Mouse (Mus musculus): ENCODE results near the gene Rad51b. TPM values are rescaled to one million over a fixed set of nuclear protein-coding genes. Genes with fewer than 3 reads are reported as not detected.

Rad51b gene
- polyA plus RNA-seq, 1 experiment from 2014 or later, result 7.1 TPM

DNA sequence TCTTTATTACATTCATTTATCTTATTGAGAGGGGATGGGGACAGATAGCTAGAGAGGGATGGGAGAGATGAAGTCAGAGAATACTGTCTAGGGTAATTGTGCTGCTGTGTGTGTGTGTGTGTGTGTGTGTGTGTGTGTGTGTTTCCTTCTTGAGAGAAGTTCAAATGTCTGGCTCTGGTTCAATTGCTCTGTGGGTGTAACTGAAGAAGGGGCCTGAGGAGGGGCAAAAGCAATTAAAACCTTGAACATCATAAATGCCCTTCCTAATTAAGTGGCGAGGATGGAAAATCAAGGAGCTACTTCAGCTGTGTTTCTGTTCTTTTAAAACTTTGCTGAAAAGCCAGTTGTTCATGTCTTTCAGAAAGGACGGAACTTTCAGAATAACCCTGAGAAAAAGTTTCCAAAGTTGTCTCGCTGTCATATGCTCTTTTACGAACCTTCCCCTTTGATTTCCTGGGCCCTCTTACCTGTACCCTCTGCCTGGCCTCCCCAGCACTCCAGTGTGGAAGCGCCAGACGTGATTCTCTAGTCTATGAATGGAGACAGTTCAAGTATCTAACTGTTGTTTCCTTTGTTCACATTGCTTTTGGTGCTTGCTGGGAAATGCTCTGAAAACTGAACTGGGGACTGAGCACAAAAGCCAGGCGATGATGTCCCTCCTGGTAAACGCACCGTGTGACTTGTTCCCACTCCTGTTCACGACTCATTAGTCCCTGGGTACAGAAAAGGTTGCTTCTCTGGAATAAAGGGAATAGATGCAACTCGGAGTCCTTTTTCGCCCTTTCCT, 158.2 kb downstream of the Rad51b start:
- Histone ChIP-seq H3K27ac (peak overlapping the region; percentile 80), H3K27me3 (ENCODE audit: poor library complexity, severe bottlenecking) (no peaks in the 10 kb centered on the region), H3K36me3 (replicated peaks) (no peaks in the 10 kb centered on the region), H3K4me3 (no peak overlapping the region), H3K4me1 (peaks cover 30% of the 10 kb centered on the region), H3K9me3 (no peaks in the 10 kb centered on the region)
- DNase-seq (ENCODE audit: extremely low spot score, low spot score), result no peak
- 50% methylated on average over 12 of the region's 12 CpGs for WGBS

DNA sequence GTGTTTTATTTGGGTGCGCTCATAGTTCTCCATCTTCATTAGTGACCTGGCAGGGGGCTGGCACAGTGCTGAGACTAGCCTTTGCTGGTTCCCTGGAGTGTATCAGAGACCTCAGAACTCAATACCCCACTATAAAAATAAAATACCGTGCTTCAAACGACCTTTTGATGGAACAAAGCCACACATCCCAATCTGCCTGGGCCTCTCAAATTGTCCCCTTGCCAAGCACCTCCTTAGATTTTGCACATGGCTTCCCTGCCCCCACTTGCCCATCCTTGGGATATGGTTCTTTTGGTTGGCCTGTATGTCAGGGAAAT, 158.7 kb downstream of the Rad51b start:
- WGBS, result 45% methylated on average over 3 of the region's 3 CpGs
- peak overlapping the region; percentile 80 for H3K27ac ChIP-seq

DNA sequence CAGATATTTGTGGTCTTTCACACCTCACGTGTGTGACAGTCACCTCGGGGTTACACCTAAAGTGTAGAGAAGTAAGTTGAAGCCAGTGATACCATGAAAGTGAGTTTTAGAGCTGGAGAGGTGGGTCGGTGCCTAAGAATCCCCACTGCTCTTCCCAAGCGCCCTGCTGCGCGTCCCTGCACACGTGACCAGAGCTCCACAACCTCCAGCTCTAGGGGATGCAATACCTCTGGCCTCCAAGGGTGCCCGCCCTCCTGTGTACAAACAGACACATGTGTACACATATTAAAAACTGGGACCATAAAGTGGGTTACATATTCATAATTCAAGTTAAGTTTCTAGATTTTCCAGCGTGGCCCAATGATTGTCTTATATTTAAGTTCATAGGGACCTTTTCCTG, 159.2 kb downstream of the Rad51b start:
- H3K4me1 ChIP-seq, result peaks cover 30% of the 10 kb centered on the region
- peak overlapping the region; percentile 80 for H3K27ac ChIP-seq
- H3K9me3 ChIP-seq, result no peaks in the 10 kb centered on the region
- no peaks in the 10 kb centered on the region for H3K27me3 ChIP-seq (ENCODE audit: poor library complexity, severe bottlenecking)
- H3K4me3 ChIP-seq, result no peak overlapping the region
- no peaks in the 10 kb centered on the region for H3K36me3 ChIP-seq (replicated peaks)
- 89% methylated on average over 9 of the region's 9 CpGs for WGBS
- DNase-seq (ENCODE audit: extremely low spot score, low spot score), result no peak

More for the DNA sequence above, 158.7 kb downstream of the Rad51b start:
- Histone ChIP-seq H3K9me3 (no peaks in the 10 kb centered on the region), H3K27me3 (ENCODE audit: poor library complexity, severe bottlenecking) (no peaks in the 10 kb centered on the region), H3K4me1 (peaks cover 30% of the 10 kb centered on the region), H3K36me3 (replicated peaks) (no peaks in the 10 kb centered on the region), H3K4me3 (no peak overlapping the region)
- DNase-seq (ENCODE audit: extremely low spot score, low spot score), result no peak

DNA sequence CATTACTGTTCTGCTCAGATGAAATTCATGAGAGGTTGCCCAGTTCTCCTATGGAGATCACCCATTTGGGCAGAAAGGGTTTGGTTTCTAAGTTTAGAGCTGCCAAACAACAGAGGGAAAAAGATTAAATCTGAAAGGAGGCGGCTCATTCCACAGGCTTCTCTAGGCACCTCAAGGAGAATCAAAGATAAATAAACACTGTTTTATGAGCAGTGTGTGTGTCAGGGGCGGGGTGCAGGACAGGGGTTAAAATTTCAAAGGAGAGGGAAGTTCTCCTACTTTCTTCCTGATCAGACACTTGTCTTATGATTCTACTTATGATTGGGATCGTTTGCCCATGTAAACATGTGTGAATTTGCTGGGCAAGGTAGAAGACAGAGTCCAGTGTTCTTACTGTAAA, 166.3 kb downstream of the Rad51b start:
- no peak for DNase-seq (ENCODE audit: extremely low spot score, low spot score)
- Histone ChIP-seq H3K27ac (no peak overlapping the region), H3K9me3 (no peaks in the 10 kb centered on the region; the same call in 1 of the 2 replicates), H3K4me3 (no peak overlapping the region), H3K27me3 (ENCODE audit: poor library complexity, severe bottlenecking) (no peaks in the 10 kb centered on the region), H3K36me3 (replicated peaks) (no peaks in the 10 kb centered on the region), H3K4me1 (0 out of 2 replicates have a peak, but pooled peaks cover 6% of the 10 kb centered on the region)
- WGBS, result 88% methylated on average over 3 of the region's 3 CpGs

DNA sequence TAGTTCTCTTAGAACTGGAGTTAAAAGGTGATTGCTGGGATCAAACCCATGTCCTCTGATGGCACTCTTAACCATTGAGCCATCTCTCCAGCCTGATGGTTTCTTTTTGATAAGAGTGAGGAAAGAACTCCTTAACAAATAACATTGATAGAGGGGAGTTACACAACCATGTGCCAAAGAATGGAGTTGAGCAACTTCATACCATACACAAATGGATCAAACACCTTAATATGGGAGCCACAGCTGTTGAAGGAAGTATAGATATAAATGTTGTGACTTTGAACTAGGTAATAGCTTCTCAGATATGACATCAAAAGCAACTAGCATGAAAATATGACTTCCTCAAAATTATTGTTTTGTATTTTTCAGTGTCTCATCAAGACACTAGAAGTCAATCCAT, 173.0 kb downstream of the Rad51b start:
- H3K9me3 ChIP-seq, result no peaks in the 10 kb centered on the region; the same call in 1 of the 2 replicates
- 0 out of 2 replicates have a peak, but pooled peaks cover 6% of the 10 kb centered on the region for H3K4me1 ChIP-seq

DNA sequence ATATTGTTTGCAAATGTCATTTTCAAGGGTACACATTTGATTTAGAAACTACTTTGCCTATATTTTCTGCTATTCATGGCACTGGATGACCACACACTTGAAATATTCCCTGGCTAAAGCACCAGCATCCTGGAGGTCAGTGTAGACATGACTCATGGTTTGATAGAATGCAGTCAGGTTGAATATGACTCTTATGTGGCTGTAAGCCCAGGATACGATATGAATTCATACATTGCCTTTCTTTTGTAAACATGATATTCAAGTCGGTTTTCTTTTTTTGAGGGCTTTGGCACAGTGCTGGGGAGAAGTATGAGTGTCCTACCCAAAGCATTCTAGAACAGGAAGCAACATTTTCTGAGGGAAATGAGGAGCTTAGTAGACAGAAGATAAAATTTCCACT, 174.8 kb downstream of the Rad51b start:
- 89% methylated on average over 2 of the region's 2 CpGs for WGBS
- Histone ChIP-seq H3K4me1 (0 out of 2 replicates have a peak, but pooled peaks cover 8% of the 10 kb centered on the region), H3K36me3 (replicated peaks) (no peaks in the 10 kb centered on the region), H3K9me3 (no peaks in the 10 kb centered on the region; the same call in 1 of the 2 replicates), H3K27ac (no peak overlapping the region), H3K27me3 (ENCODE audit: poor library complexity, severe bottlenecking) (no peaks in the 10 kb centered on the region), H3K4me3 (no peak overlapping the region)
- no peak for DNase-seq (ENCODE audit: extremely low spot score, low spot score)

More for the DNA sequence above, 173.0 kb downstream of the Rad51b start:
- Histone ChIP-seq H3K4me3 (no peak overlapping the region), H3K27me3 (ENCODE audit: poor library complexity, severe bottlenecking) (no peaks in the 10 kb centered on the region), H3K36me3 (replicated peaks) (no peaks in the 10 kb centered on the region), H3K27ac (no peak overlapping the region)
- no peak for DNase-seq (ENCODE audit: extremely low spot score, low spot score)

DNA sequence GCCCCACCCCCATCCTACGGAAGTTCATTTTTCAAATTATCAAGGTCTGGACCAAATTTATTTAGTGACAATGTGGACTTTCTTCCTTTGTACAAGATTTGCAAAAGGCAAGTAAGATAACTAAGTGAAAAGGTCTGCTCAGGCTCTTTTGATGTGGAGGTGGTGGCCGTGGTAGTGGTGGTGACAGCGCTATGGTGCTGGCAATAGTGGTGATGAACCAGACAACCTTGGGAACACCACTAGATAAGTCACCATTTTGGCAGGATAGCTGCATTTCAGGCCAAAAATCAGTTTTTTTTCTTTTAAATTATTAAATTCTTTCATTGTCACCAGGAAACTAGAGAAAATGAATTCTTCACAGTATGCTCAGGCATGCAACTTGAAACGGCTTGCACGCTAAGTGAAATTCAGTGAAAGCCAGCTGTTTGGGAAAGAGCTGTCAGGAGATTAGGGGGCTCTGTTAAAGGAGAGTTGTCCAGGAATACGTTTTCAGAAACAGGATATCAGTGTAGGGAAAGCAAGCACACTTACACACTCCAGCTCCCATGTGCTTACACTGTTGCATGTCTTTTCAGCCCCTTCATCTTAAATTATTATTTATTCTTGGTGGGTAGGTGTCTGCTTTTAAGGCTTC, 179.4 kb downstream of the Rad51b start:
- no peak overlapping the region for H3K27ac ChIP-seq

DNA sequence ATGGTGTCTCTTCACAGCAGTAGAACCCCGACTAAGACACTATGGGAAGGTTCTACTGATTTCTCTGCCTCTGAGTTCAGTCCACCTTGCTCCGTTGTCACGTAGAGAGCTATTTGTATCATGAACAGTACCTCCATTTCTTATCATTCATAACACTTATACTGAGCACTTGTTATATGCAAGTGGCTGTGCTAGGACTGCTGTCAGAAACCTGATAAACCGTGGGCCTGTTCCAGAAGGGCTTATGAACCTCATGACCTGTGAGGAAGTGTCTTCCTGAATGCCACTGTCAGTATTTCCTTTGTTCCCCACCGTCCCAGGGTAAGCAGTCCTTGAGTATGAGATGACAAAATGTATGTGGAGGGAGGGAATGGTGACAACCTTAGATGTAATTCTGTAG, 181.7 kb downstream of the Rad51b start:
- no peaks in the 10 kb centered on the region for H3K27me3 ChIP-seq (ENCODE audit: poor library complexity, severe bottlenecking)
- 90% methylated on average over 5 of the region's 5 CpGs for WGBS
- no peaks in the 10 kb centered on the region for H3K36me3 ChIP-seq (replicated peaks)
- 0 out of 2 replicates have a peak, but pooled peaks cover 8% of the 10 kb centered on the region for H3K4me1 ChIP-seq
- no peaks in the 10 kb centered on the region for H3K9me3 ChIP-seq
- DNase-seq (ENCODE audit: extremely low spot score, low spot score), result no peak
- H3K4me3 ChIP-seq, result no peak overlapping the region
- no peak overlapping the region for H3K27ac ChIP-seq

More for the DNA sequence above, 179.4 kb downstream of the Rad51b start:
- H3K9me3 ChIP-seq, result no peaks in the 10 kb centered on the region
- WGBS, result 80% methylated on average over 6 of the region's 6 CpGs
- H3K4me3 ChIP-seq, result no peak overlapping the region
- 0 out of 2 replicates have a peak, but pooled peaks cover 8% of the 10 kb centered on the region for H3K4me1 ChIP-seq
- DNase-seq (ENCODE audit: extremely low spot score, low spot score), result no peak
- no peaks in the 10 kb centered on the region for H3K27me3 ChIP-seq (ENCODE audit: poor library complexity, severe bottlenecking)
- no peaks in the 10 kb centered on the region for H3K36me3 ChIP-seq (replicated peaks)

DNA sequence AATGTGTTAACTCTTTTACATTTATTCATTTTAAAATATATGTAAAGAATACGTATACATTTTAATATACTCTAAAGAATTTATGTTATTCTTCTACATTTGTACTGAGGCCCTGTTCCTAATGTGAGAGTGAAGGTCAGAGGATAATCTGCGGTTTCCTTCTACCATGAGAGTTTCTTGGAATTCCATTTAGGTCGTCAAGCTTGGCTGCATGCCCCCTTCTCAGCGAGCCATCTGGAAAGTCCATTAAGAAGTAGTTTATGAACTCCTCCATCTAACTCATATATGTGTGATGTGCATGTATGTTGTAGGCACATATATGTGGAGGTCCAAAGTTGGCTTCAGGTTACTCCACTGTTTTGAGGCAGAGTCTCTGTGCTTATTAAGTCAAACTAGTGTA, 188.4 kb downstream of the Rad51b start:
- no peaks in the 10 kb centered on the region for H3K27me3 ChIP-seq (ENCODE audit: poor library complexity, severe bottlenecking)

DNA sequence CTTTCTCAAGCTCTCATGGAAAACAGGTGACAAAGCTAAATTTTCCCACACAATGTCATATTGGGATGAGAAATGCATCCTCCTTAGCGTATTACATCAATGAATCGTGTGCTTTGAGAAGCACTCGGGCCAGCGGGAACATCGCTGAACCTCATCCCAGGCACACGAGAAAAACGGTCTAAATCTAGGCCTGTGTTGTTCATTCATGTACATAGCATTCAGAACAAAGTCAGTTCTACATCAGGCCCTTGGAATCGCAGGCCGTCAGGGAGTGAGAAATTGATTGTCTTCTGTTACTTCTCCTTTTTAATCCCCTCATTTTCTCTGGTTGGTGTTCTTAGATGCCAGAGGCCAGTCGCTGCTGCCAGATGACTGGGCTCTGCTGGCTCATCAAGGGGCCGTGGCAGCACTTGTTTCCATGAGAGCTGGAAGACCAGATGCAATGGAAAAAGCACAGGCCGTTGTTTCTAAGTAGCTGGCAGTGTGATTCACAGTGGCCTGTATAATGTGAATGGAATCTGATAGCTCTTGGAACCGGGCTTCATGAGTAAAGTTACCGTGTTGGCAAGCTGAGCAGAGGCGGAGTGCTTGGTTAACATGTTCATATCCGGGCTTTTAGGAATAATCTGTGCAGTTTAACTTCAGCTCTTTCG, 191.6 kb downstream of the Rad51b start:
- no peaks in the 10 kb centered on the region for H3K27me3 ChIP-seq (ENCODE audit: poor library complexity, severe bottlenecking)
- H3K36me3 ChIP-seq (replicated peaks), result no peaks in the 10 kb centered on the region
- no peak for DNase-seq (ENCODE audit: extremely low spot score, low spot score)
- 90% methylated on average over 17 of the region's 17 CpGs for WGBS
- no peak overlapping the region for H3K4me3 ChIP-seq
- 0 out of 2 replicates have a peak, but pooled peaks cover 6% of the 10 kb centered on the region for H3K9me3 ChIP-seq
- no peak overlapping the region for H3K27ac ChIP-seq
- no peaks in the 10 kb centered on the region for H3K4me1 ChIP-seq

More for the DNA sequence above, 188.4 kb downstream of the Rad51b start:
- DNase-seq (ENCODE audit: extremely low spot score, low spot score), result no peak
- 92% methylated on average over 4 of the region's 4 CpGs for WGBS
- no peaks in the 10 kb centered on the region for H3K36me3 ChIP-seq (replicated peaks)
- H3K9me3 ChIP-seq, result 0 out of 2 replicates have a peak, but pooled peaks cover 6% of the 10 kb centered on the region
- no peaks in the 10 kb centered on the region for H3K4me1 ChIP-seq
- no peak overlapping the region for H3K27ac ChIP-seq
- no peak overlapping the region for H3K4me3 ChIP-seq

DNA sequence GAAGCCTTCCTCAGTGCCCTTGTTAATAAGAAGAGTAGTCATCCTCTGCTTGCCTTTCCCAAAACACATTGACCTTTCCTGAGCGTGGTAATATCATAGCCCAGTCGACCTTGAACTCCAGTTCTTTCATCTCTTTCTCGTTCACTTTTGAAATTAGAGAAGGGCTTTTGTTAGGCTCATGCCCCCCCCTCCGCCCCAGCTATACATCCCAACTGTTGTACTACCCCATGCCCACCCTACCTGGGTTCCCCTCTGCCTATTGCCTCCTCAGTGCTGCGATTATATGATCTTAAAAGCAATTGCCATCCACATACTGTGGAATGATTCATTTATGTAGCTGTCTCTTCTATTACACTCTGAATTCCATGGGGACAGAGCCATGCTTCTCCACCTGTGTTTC, 193.5 kb downstream of the Rad51b start:
- Histone ChIP-seq H3K9me3 (0 out of 2 replicates have a peak, but pooled peaks cover 6% of the 10 kb centered on the region), H3K4me1 (no peaks in the 10 kb centered on the region), H3K4me3 (no peak overlapping the region), H3K27ac (no peak overlapping the region), H3K36me3 (replicated peaks) (no peaks in the 10 kb centered on the region), H3K27me3 (ENCODE audit: poor library complexity, severe bottlenecking) (no peaks in the 10 kb centered on the region)
- WGBS, result 86% methylated on average over 5 of the region's 5 CpGs
- no peak for DNase-seq (ENCODE audit: extremely low spot score, low spot score)

DNA sequence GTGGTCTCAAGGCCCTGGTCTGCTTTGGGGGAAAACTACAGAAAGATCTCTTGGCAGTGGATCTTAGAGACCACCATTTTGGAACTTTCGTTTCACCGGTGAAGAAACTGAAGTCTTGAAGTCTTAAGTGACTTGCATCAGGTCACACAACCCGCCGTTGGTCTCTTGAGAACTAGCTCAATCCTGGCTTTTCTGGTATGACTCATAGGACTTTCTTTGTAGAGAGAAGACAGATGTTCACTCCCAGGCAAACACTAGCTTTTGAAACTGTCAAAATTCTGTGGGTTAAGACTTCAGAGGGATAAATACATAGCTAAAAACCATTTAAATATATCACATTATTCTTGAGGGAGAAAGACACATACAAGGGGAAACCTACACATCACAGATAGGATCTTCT, 195.1 kb downstream of the Rad51b start:
- Histone ChIP-seq H3K27me3 (ENCODE audit: poor library complexity, severe bottlenecking) (no peaks in the 10 kb centered on the region), H3K27ac (no peak overlapping the region), H3K4me1 (no peaks in the 10 kb centered on the region), H3K36me3 (replicated peaks) (no peaks in the 10 kb centered on the region), H3K4me3 (no peak overlapping the region), H3K9me3 (0 out of 2 replicates have a peak, but pooled peaks cover 6% of the 10 kb centered on the region)
- DNase-seq (ENCODE audit: extremely low spot score, low spot score), result no peak
- 96% methylated on average over 4 of the region's 4 CpGs for WGBS

DNA sequence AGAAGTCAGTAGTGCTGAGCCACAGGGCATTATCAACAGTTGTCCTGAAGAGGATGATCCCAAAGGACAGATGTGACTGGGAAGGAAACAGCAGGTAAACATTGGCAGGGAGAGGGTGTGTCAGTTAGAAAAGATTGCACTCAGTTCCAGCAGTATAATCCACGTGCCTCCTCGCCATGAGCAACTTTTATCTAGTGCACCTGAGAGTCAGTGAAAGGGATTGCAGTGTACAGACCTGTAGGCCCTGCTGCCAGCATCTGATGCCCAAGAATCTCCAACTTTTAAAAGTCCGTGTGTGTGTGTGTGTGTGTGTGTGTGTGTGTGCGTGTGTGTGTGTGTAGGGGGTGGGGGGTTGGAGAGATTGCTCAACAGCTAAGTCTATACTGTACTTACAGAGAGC, 195.5 kb downstream of the Rad51b start:
- no peak for DNase-seq (ENCODE audit: extremely low spot score, low spot score)
- WGBS, result 91% methylated on average over 4 of the region's 4 CpGs
- H3K4me3 ChIP-seq, result no peak overlapping the region

More for the DNA sequence above, 195.5 kb downstream of the Rad51b start:
- Histone ChIP-seq H3K4me1 (no peaks in the 10 kb centered on the region), H3K27me3 (ENCODE audit: poor library complexity, severe bottlenecking) (no peaks in the 10 kb centered on the region), H3K27ac (no peak overlapping the region), H3K9me3 (0 out of 2 replicates have a peak, but pooled peaks cover 1% of the 10 kb centered on the region), H3K36me3 (replicated peaks) (no peaks in the 10 kb centered on the region)

Measured in forebrain, embryonic 10.5 days (tissue).